Mouse (Mus musculus) olfactory bulb, adult 2 months (tissue): ENCODE measurements around the gene Sec61a2.

Experiments used
- CTCF ChIP-seq: fragments of 200-500 bp; IDR thresholded peaks from 2 replicates; pipeline ENCODE4 v1.5.1; 2012; ENCODE audit warnings: low read depth, mild to moderate bottlenecking, low read length, moderate library complexity; ENCODE audit not compliant: insufficient read depth
- POLR2A ChIP-seq: fragments of 200-500 bp; IDR thresholded peaks from 2 replicates; pipeline ENCODE4 v1.6.1; 2012; ENCODE audit warnings: mild to moderate bottlenecking, low read depth, low read length, moderate library complexity; ENCODE audit not compliant: insufficient read depth

DNA sequence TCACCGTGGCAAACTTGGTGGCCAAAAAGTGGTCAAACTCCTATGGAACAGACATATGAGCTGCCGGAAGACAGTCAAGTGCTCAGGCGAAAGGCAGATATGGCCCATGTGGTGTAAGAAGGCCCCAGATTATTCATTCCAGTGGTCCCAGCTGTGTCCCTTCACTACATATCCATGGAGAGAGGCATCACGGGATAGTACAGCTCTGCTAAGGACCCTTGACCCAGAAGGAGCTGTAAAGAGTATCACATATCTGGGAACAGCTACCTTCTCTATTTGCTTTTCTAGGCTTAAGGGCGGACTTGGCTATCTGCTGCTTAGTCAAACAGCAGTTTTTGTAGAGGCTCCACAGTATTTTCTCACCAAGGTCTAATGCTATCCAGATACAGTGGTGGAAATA lies 34.6 kb upstream of the Sec61a2 start:
- TF ChIP-seq CTCF (no peak), POLR2A (no peak)
